Mouse (Mus musculus): ENCODE data around the gene Fbxl2. TPM values are rescaled to one million over a fixed set of nuclear protein-coding genes. Genes with fewer than 3 reads are reported as not detected.

Gene Fbxl2
- polyA plus RNA-seq, 1 experiment = 2.6 TPM

- peak overlapping the region; percentile 37 for H3K4me3 ChIP-seq (ENCODE audit: control insufficient read depth, low read depth, low read length)
- no peaks in the 10 kb centered on the region for H3K27me3 ChIP-seq (ENCODE audit: control insufficient read depth, insufficient read depth, low read length)
- no peak overlapping the region for H3K27ac ChIP-seq (ENCODE audit: control insufficient read depth, insufficient read depth, low read depth, low read length)
- H3K4me1 ChIP-seq (ENCODE audit: control insufficient read depth, insufficient read depth, low read length) = no peaks in the 10 kb centered on the region
- H3K36me3 ChIP-seq (ENCODE audit: control insufficient read depth, insufficient read depth, low read length) = peaks cover 3% of the 10 kb centered on the region; the same call in 1 of the 2 replicates
- TF ChIP-seq POLR2A (IDR thresholded peaks at IDR 0.05; ENCODE audit: control insufficient read depth, low read depth, low read length) (no peak), CTCF (IDR thresholded peaks at IDR 0.05; ENCODE audit: control insufficient read depth, insufficient read depth, insufficient replicate concordance, low read depth, low read length) (no peak)
Measured at GRCm38 (mm10) chr9:113957777-113958176, 88.2 kb downstream of the Fbxl2 start.

GRCm38 (mm10) chr9:113947216-113947615 lies 98.8 kb downstream of the Fbxl2 start:
- no peaks in the 10 kb centered on the region for H3K36me3 ChIP-seq (ENCODE audit: control insufficient read depth, insufficient read depth, low read length)
- no peak overlapping the region for H3K4me3 ChIP-seq (ENCODE audit: control insufficient read depth, low read depth, low read length)
- H3K27me3 ChIP-seq (ENCODE audit: control insufficient read depth, insufficient read depth, low read length) = no peaks in the 10 kb centered on the region
- no peak for TF ChIP-seq CTCF (IDR thresholded peaks at IDR 0.05; ENCODE audit: control insufficient read depth, insufficient read depth, insufficient replicate concordance, low read depth, low read length)
- TF ChIP-seq POLR2A (IDR thresholded peaks at IDR 0.05; ENCODE audit: control insufficient read depth, low read depth, low read length) = no peak
- no peak overlapping the region for H3K27ac ChIP-seq (ENCODE audit: control insufficient read depth, insufficient read depth, low read depth, low read length)
- no peaks in the 10 kb centered on the region for H3K4me1 ChIP-seq (ENCODE audit: control insufficient read depth, insufficient read depth, low read length)

- TF ChIP-seq POLR2A (IDR thresholded peaks at IDR 0.05; ENCODE audit: control insufficient read depth, low read depth, low read length) = no peak
- no peak for TF ChIP-seq CTCF (IDR thresholded peaks at IDR 0.05; ENCODE audit: control insufficient read depth, insufficient read depth, insufficient replicate concordance, low read depth, low read length)
- no peaks in the 10 kb centered on the region for H3K27me3 ChIP-seq (ENCODE audit: control insufficient read depth, insufficient read depth, low read length)
- no peaks in the 10 kb centered on the region for H3K4me1 ChIP-seq (ENCODE audit: control insufficient read depth, insufficient read depth, low read length)
- H3K4me3 ChIP-seq (ENCODE audit: control insufficient read depth, low read depth, low read length) = no peak overlapping the region
- no peaks in the 10 kb centered on the region for H3K36me3 ChIP-seq (ENCODE audit: control insufficient read depth, insufficient read depth, low read length)
- H3K27ac ChIP-seq (ENCODE audit: control insufficient read depth, insufficient read depth, low read depth, low read length) = no peak overlapping the region
Measured at GRCm38 (mm10) chr9:113943372-113943771, 102.6 kb downstream of the Fbxl2 start.

- no peak overlapping the region for H3K27ac ChIP-seq (ENCODE audit: control insufficient read depth, insufficient read depth, low read depth, low read length)
- H3K27me3 ChIP-seq (ENCODE audit: control insufficient read depth, insufficient read depth, low read length) = no peaks in the 10 kb centered on the region
- TF ChIP-seq CTCF (IDR thresholded peaks at IDR 0.05; ENCODE audit: control insufficient read depth, insufficient read depth, insufficient replicate concordance, low read depth, low read length) = no peak
- no peak for TF ChIP-seq POLR2A (IDR thresholded peaks at IDR 0.05; ENCODE audit: control insufficient read depth, low read depth, low read length)
- H3K4me3 ChIP-seq (ENCODE audit: control insufficient read depth, low read depth, low read length) = no peak overlapping the region
- H3K36me3 ChIP-seq (ENCODE audit: control insufficient read depth, insufficient read depth, low read length) = no peaks in the 10 kb centered on the region
- no peaks in the 10 kb centered on the region for H3K4me1 ChIP-seq (ENCODE audit: control insufficient read depth, insufficient read depth, low read length)
Measured at GRCm38 (mm10) chr9:113941103-113941805, 104.7 kb downstream of the Fbxl2 start.

- H3K27me3 ChIP-seq (ENCODE audit: control insufficient read depth, insufficient read depth, low read length) = no peaks in the 10 kb centered on the region
- H3K36me3 ChIP-seq (ENCODE audit: control insufficient read depth, insufficient read depth, low read length) = no peaks in the 10 kb centered on the region
- no peak overlapping the region for H3K27ac ChIP-seq (ENCODE audit: control insufficient read depth, insufficient read depth, low read depth, low read length)
- H3K4me1 ChIP-seq (ENCODE audit: control insufficient read depth, insufficient read depth, low read length) = no peaks in the 10 kb centered on the region
- H3K4me3 ChIP-seq (ENCODE audit: control insufficient read depth, low read depth, low read length) = no peak overlapping the region
- TF ChIP-seq POLR2A (IDR thresholded peaks at IDR 0.05; ENCODE audit: control insufficient read depth, low read depth, low read length) (no peak), CTCF (IDR thresholded peaks at IDR 0.05; ENCODE audit: control insufficient read depth, insufficient read depth, insufficient replicate concordance, low read depth, low read length) (no peak)
Measured at GRCm38 (mm10) chr9:113939063-113939850, 106.7 kb downstream of the Fbxl2 start.

GRCm38 (mm10) chr9:113935638-113936037 lies 110.4 kb downstream of the Fbxl2 start:
- TF ChIP-seq POLR2A (IDR thresholded peaks at IDR 0.05; ENCODE audit: control insufficient read depth, low read depth, low read length) (no peak), CTCF (IDR thresholded peaks at IDR 0.05; ENCODE audit: control insufficient read depth, insufficient read depth, insufficient replicate concordance, low read depth, low read length) (no peak)
- H3K36me3 ChIP-seq (ENCODE audit: control insufficient read depth, insufficient read depth, low read length) = no peaks in the 10 kb centered on the region
- no peak overlapping the region for H3K4me3 ChIP-seq (ENCODE audit: control insufficient read depth, low read depth, low read length)
- no peak overlapping the region for H3K27ac ChIP-seq (ENCODE audit: control insufficient read depth, insufficient read depth, low read depth, low read length)
- H3K27me3 ChIP-seq (ENCODE audit: control insufficient read depth, insufficient read depth, low read length) = no peaks in the 10 kb centered on the region
- peaks cover 12% of the 10 kb centered on the region for H3K4me1 ChIP-seq (ENCODE audit: control insufficient read depth, insufficient read depth, low read length)

- TF ChIP-seq POLR2A (IDR thresholded peaks at IDR 0.05; ENCODE audit: control insufficient read depth, low read depth, low read length) (no peak), CTCF (IDR thresholded peaks at IDR 0.05; ENCODE audit: control insufficient read depth, insufficient read depth, insufficient replicate concordance, low read depth, low read length) (no peak)
- Histone ChIP-seq H3K27me3 (ENCODE audit: control insufficient read depth, insufficient read depth, low read length) (no peaks in the 10 kb centered on the region), H3K27ac (ENCODE audit: control insufficient read depth, insufficient read depth, low read depth, low read length) (peak overlapping the region; percentile 36; the same call in 1 of the 2 replicates), H3K4me1 (ENCODE audit: control insufficient read depth, insufficient read depth, low read length) (peaks cover 12% of the 10 kb centered on the region), H3K36me3 (ENCODE audit: control insufficient read depth, insufficient read depth, low read length) (no peaks in the 10 kb centered on the region), H3K4me3 (ENCODE audit: control insufficient read depth, low read depth, low read length) (peak overlapping the region; percentile 96)
Measured at GRCm38 (mm10) chr9:113932501-113932900, 113.5 kb downstream of the Fbxl2 start.
